Mouse (Mus musculus): ENCODE measurements around the gene Map3k20. TPM values are rescaled to one million over a fixed set of nuclear protein-coding genes. Genes with fewer than 3 reads are reported as not detected.

Map3k20 gene
- total RNA-seq, 2 experiments from 2014 or later, result 12.2 to 12.4 TPM

- no peak for DNase-seq (ENCODE audit: extremely low spot score in 1 of 2, low spot score in 1 of 2)
Measured at GRCm38 (mm10) chr2:72278247-72278873, 7.1 kb upstream of the Map3k20 start.

GRCm38 (mm10) chr2:72280524-72280923 lies 4.9 kb upstream of the Map3k20 start:
- DNase-seq (ENCODE audit: extremely low spot score in 1 of 2, low spot score in 1 of 2), result no peak

- no peak for DNase-seq (ENCODE audit: extremely low spot score in 1 of 2, low spot score in 1 of 2)
Measured at GRCm38 (mm10) chr2:72281971-72282370, 3.5 kb upstream of the Map3k20 start.

GRCm38 (mm10) chr2:72282733-72283132 lies 2.7 kb upstream of the Map3k20 start:
- no peak for DNase-seq (ENCODE audit: extremely low spot score in 1 of 2, low spot score in 1 of 2)

GRCm38 (mm10) chr2:72284689-72285088 lies 748 bp upstream of the Map3k20 start:
- no peak for DNase-seq (ENCODE audit: extremely low spot score in 1 of 2, low spot score in 1 of 2)

- no peak for DNase-seq (ENCODE audit: extremely low spot score in 1 of 2, low spot score in 1 of 2)
Measured at GRCm38 (mm10) chr2:72285888-72286661, 638 bp downstream of the Map3k20 start.

- no peak for DNase-seq (ENCODE audit: extremely low spot score in 1 of 2, low spot score in 1 of 2)
Measured at GRCm38 (mm10) chr2:72287142-72287541, 1.7 kb downstream of the Map3k20 start.

- no peak for DNase-seq (ENCODE audit: extremely low spot score in 1 of 2, low spot score in 1 of 2)
Measured at GRCm38 (mm10) chr2:72288932-72289534, 3.6 kb downstream of the Map3k20 start.

- DNase-seq (ENCODE audit: extremely low spot score in 1 of 2, low spot score in 1 of 2), result no peak
Measured at GRCm38 (mm10) chr2:72291103-72291502, 5.7 kb downstream of the Map3k20 start.

- DNase-seq (ENCODE audit: extremely low spot score in 1 of 2, low spot score in 1 of 2), result no peak
Measured at GRCm38 (mm10) chr2:72292573-72292972, 7.1 kb downstream of the Map3k20 start.

GRCm38 (mm10) chr2:72294994-72295393 lies 9.6 kb downstream of the Map3k20 start:
- no peak for DNase-seq (ENCODE audit: extremely low spot score in 1 of 2, low spot score in 1 of 2)

- DNase-seq (ENCODE audit: extremely low spot score in 1 of 2, low spot score in 1 of 2), result no peak
Measured at GRCm38 (mm10) chr2:72296984-72297715, 11.7 kb downstream of the Map3k20 start.

GRCm38 (mm10) chr2:72297716-72298082 lies 12.3 kb downstream of the Map3k20 start:
- DNase-seq (ENCODE audit: extremely low spot score in 1 of 2, low spot score in 1 of 2), result no peak

- DNase-seq (ENCODE audit: extremely low spot score in 1 of 2, low spot score in 1 of 2), result no peak
Measured at GRCm38 (mm10) chr2:72298406-72298805, 13.0 kb downstream of the Map3k20 start.

GRCm38 (mm10) chr2:72301194-72301916 lies 15.9 kb downstream of the Map3k20 start:
- no peak for DNase-seq (ENCODE audit: extremely low spot score in 1 of 2, low spot score in 1 of 2)

- DNase-seq (ENCODE audit: extremely low spot score in 1 of 2, low spot score in 1 of 2), result no peak
Measured at GRCm38 (mm10) chr2:72305738-72306137, 20.3 kb downstream of the Map3k20 start.

- no peak for DNase-seq (ENCODE audit: extremely low spot score in 1 of 2, low spot score in 1 of 2)
Measured at GRCm38 (mm10) chr2:72308351-72308750, 22.9 kb downstream of the Map3k20 start.

- DNase-seq (ENCODE audit: extremely low spot score in 1 of 2, low spot score in 1 of 2), result no peak
Measured at GRCm38 (mm10) chr2:72308981-72309380, 23.5 kb downstream of the Map3k20 start.

GRCm38 (mm10) chr2:72311486-72311885 lies 26.0 kb downstream of the Map3k20 start:
- DNase-seq (ENCODE audit: extremely low spot score in 1 of 2, low spot score in 1 of 2), result no peak

GRCm38 (mm10) chr2:72313312-72313711 lies 27.9 kb downstream of the Map3k20 start:
- no peak for DNase-seq (ENCODE audit: extremely low spot score in 1 of 2, low spot score in 1 of 2)
